Mouse (Mus musculus): ENCODE measurements around the gene Vmn1r104. TPM values are rescaled to one million over a fixed set of nuclear protein-coding genes. Genes with fewer than 3 reads are reported as not detected.

The Vmn1r104 gene
- not detected for polyA plus RNA-seq (2014; fragmentation: Illumina TruSeq; extraction: RNeasy Lipid Tissue Mini Kit (QIAGEN cat#74804); ENCODE audit: insufficient read depth, low read depth, low replicate concordance)

GRCm38 (mm10) chr7:20533537-20533936, at the start of gene Vmn1r104:
TSS of gene Vmn1r104 (plus strand) at chr7:20533837.

GRCm38 (mm10) chr7:20510434-20510833, 23.2 kb upstream of the Vmn1r104 start, which contains the start of gene Vmn1r103:
TSS of gene Vmn1r103 (minus strand) at chr7:20510534.

GRCm38 (mm10) chr7:20545657-20546056, 12.0 kb downstream of the Vmn1r104 start, which contains the start of gene Gm5726:
TSS of gene Gm5726 (minus strand) at chr7:20545757.

GRCm38 (mm10) chr7:20576141-20576540, 42.5 kb downstream of the Vmn1r104 start, which contains the start of gene Gm4141:
TSS of gene Gm4141 (minus strand) at chr7:20576241.

Other genes with a start within 250 kb of the Vmn1r104 start
- not detected for gene Gm4133, start 199.8 kb upstream of the Vmn1r104 start, polyA plus RNA-seq (2014; fragmentation: Illumina TruSeq; extraction: RNeasy Lipid Tissue Mini Kit (QIAGEN cat#74804); ENCODE audit: insufficient read depth, low read depth, low replicate concordance)
- gene Gm5728, start 158.4 kb upstream of the Vmn1r104 start, polyA plus RNA-seq (2014; fragmentation: Illumina TruSeq; extraction: RNeasy Lipid Tissue Mini Kit (QIAGEN cat#74804); ENCODE audit: insufficient read depth, low read depth, low replicate concordance), result not detected
- gene Vmn1r100, start 115.9 kb upstream of the Vmn1r104 start, polyA plus RNA-seq (2014; fragmentation: Illumina TruSeq; extraction: RNeasy Lipid Tissue Mini Kit (QIAGEN cat#74804); ENCODE audit: insufficient read depth, low read depth, low replicate concordance), result not detected
- not detected for gene Vmn1r101, start 91.2 kb upstream of the Vmn1r104 start, polyA plus RNA-seq (2014; fragmentation: Illumina TruSeq; extraction: RNeasy Lipid Tissue Mini Kit (QIAGEN cat#74804); ENCODE audit: insufficient read depth, low read depth, low replicate concordance)
- not detected for gene Gm10670, start 58.9 kb upstream of the Vmn1r104 start, polyA plus RNA-seq (2014; fragmentation: Illumina TruSeq; extraction: RNeasy Lipid Tissue Mini Kit (QIAGEN cat#74804); ENCODE audit: insufficient read depth, low read depth, low replicate concordance)
- not detected for gene Vmn1r103, start 23.3 kb upstream of the Vmn1r104 start, polyA plus RNA-seq (2014; fragmentation: Illumina TruSeq; extraction: RNeasy Lipid Tissue Mini Kit (QIAGEN cat#74804); ENCODE audit: insufficient read depth, low read depth, low replicate concordance)
- gene Gm5726, start 11.9 kb downstream of the Vmn1r104 start, polyA plus RNA-seq (2014; fragmentation: Illumina TruSeq; extraction: RNeasy Lipid Tissue Mini Kit (QIAGEN cat#74804); ENCODE audit: insufficient read depth, low read depth, low replicate concordance), result not detected
- gene Gm4141, start 42.4 kb downstream of the Vmn1r104 start, polyA plus RNA-seq (2014; fragmentation: Illumina TruSeq; extraction: RNeasy Lipid Tissue Mini Kit (QIAGEN cat#74804); ENCODE audit: insufficient read depth, low read depth, low replicate concordance), result not detected
- not detected for gene Gm4513, start 65.2 kb downstream of the Vmn1r104 start, polyA plus RNA-seq (2014; fragmentation: Illumina TruSeq; extraction: RNeasy Lipid Tissue Mini Kit (QIAGEN cat#74804); ENCODE audit: insufficient read depth, low read depth, low replicate concordance)
- gene Vmn1r107, start 135.1 kb downstream of the Vmn1r104 start, polyA plus RNA-seq (2014; fragmentation: Illumina TruSeq; extraction: RNeasy Lipid Tissue Mini Kit (QIAGEN cat#74804); ENCODE audit: insufficient read depth, low read depth, low replicate concordance), result not detected
- not detected for gene Vmn1r111, start 169.4 kb downstream of the Vmn1r104 start, polyA plus RNA-seq (2014; fragmentation: Illumina TruSeq; extraction: RNeasy Lipid Tissue Mini Kit (QIAGEN cat#74804); ENCODE audit: insufficient read depth, low read depth, low replicate concordance)
- not detected for gene Gm10668, start 196.8 kb downstream of the Vmn1r104 start, polyA plus RNA-seq (2014; fragmentation: Illumina TruSeq; extraction: RNeasy Lipid Tissue Mini Kit (QIAGEN cat#74804); ENCODE audit: insufficient read depth, low read depth, low replicate concordance)
- gene Vmn1r112, start 237.3 kb downstream of the Vmn1r104 start, polyA plus RNA-seq (2014; fragmentation: Illumina TruSeq; extraction: RNeasy Lipid Tissue Mini Kit (QIAGEN cat#74804); ENCODE audit: insufficient read depth, low read depth, low replicate concordance), result not detected

Data from lung, adult 10 weeks (tissue).